Comparison of ENCODE assay signal across 29 mouse cellular contexts in the genomic region with DNA sequence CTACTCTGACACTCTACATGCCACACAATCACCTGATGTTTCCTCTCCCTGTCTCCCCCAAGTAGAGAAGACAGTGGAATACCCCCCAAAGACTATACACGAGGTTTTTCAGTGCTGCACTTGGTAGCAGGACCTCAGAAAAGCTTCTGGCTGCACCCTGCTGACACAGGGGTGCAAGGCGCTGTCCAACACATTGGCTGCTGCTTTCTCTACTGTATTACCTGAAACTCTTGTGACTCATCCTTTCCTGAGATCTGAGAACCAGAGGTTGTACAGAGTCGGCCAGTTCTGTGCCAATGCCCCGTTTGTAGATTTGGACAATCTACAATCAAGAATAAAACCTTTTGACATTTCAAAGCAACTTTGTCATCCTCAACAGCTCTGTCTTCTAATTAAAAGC. TPM values are rescaled to one million over a fixed set of nuclear protein-coding genes. Genes with fewer than 3 reads are reported as not detected.
A peak's percentile ranks its signal among the peaks of the same experiment; 100 is the strongest.
DNase-seq lines count a peak whose midpoint lies in the region; ATAC-seq and TF ChIP-seq lines count a peak whose summit lies in the region.
"Had no signal": no experiment of that assay in that cellular context is flagged by ENCODE, and none has a peak within 500 bp of the region (broad histone marks: within the 10 kb centered on the region; RNA-seq: fewer than 3 reads in every experiment).

No protein-coding gene starts in this region.

- dilution Hi-C loops in CH12.LX (cut with MboI; ENCODE audit: extremely low pct_ligation_motif_present, extremely low pct_unique_long_range_greater_than_20kb, low sequenced_read_pairs) = no loop called here

- in situ Hi-C loops in CH12.LX (cut with MboI; ENCODE audit: low pct_ligation_motif_present, low pct_unique_long_range_greater_than_20kb, low sequenced_read_pairs) = loop anchor here (10.0 kb wide), 2 partner anchors 85 to 295 kb away; a partner anchor contains a TSS
- in situ Hi-C loops in ES-E14 (cut with MboI; ENCODE audit: low sequenced_read_pairs in 2 of 2, unreplicated experiment in 2 of 2) = no loop called here

- H3K4me3 ChIP-seq in CH12.LX (replicated peaks in 1 of 3; ENCODE audit: low read depth in 2 of 3, low read length in 2 of 3, poor library complexity in 1 of 3) (no peak overlapping the region), ES-E14 (ENCODE audit: insufficient read depth in 1 of 2, low read depth in 1 of 2, low read length in 2 of 2, poor library complexity in 1 of 2, severe bottlenecking in 1 of 2) (no peak overlapping the region)
- H3K4me3 ChIP-seq in neural tube, embryonic 15.5 days (replicated peaks) = no peak overlapping the region
- H3K4me3 ChIP-seq in intestine, embryonic 15.5 days (replicated peaks) = no peak overlapping the region
- H3K4me3 ChIP-seq: embryonic facial prominence, embryonic 13.5 days; embryonic facial prominence, embryonic 15.5 days; erythroblast, embryonic 14.5 days; forebrain, embryonic 10.5 days; forebrain, embryonic 12.5 days had no signal

- peaks cover 10% of the 10 kb centered on the region for H3K27me3 ChIP-seq in CH12.LX (replicated peaks)
- H3K27me3 ChIP-seq in neural tube, embryonic 15.5 days (replicated peaks) = no peaks in the 10 kb centered on the region
- no peaks in the 10 kb centered on the region for H3K27me3 ChIP-seq in intestine, embryonic 15.5 days (replicated peaks)
- H3K27me3 ChIP-seq: embryonic facial prominence, embryonic 15.5 days; forebrain, embryonic 12.5 days had no signal

- TF ChIP-seq POLR2A in CH12.LX (IDR thresholded peaks at IDR 0.05; ENCODE audit: low read depth, low read length) = no peak

- WGBS in neural tube, embryonic 15.5 days = 68% methylated on average over 4 of the region's 4 CpGs
- WGBS in intestine, embryonic 15.5 days = 47% methylated on average over 4 of the region's 4 CpGs

- ATAC-seq in neural tube, embryonic 15.5 days (ENCODE audit: low FRiP score) = no peak
- no peak for ATAC-seq in intestine, embryonic 15.5 days
- ATAC-seq: forebrain, embryonic 14.5 days; forebrain, embryonic 16.5 days; Patski had no signal

- TF ChIP-seq EP300 in CH12.LX (IDR thresholded peaks at IDR 0.05; ENCODE audit: low read length) = peak; percentile 63; the same call in 1 of the 2 replicates

- H3K9ac ChIP-seq in CH12.LX (ENCODE audit: insufficient read depth, low read depth) (no peak overlapping the region), ES-E14 (ENCODE audit: insufficient read depth, low read depth, low read length, poor library complexity, severe bottlenecking) (no peak overlapping the region)
- no peak overlapping the region for H3K9ac ChIP-seq in neural tube, embryonic 15.5 days (replicated peaks)
- no peak overlapping the region for H3K9ac ChIP-seq in intestine, embryonic 15.5 days
- H3K9ac ChIP-seq: embryonic facial prominence, embryonic 13.5 days; embryonic facial prominence, embryonic 15.5 days; forebrain, embryonic 12.5 days had no signal

- no peak for TF ChIP-seq RAD21 in CH12.LX (IDR thresholded peaks at IDR 0.05; ENCODE audit: low read depth, low read length)

- no peak for TF ChIP-seq CTCF in CH12.LX (conservative IDR thresholded peaks at IDR 0.05 in 1 of 2, IDR thresholded peaks at IDR 0.05 in 1 of 2; ENCODE audit: low read depth in 2 of 2, low read length in 2 of 2)

- peak; percentile 14 for DNase-seq in CH12.LX (ENCODE audit: extremely low read depth)
- DNase-seq in ES-E14 (ENCODE audit: low read depth, low spot score) = no peak
- DNase-seq in R1 (ENCODE audit: low read depth, low spot score) = peak; percentile 28
- no peak for DNase-seq in layer of hippocampus, adult 8-10 months (ENCODE audit: low spot score in 2 of 2)
- DNase-seq: adrenal gland, adult 2 months; adrenal gland, postnatal 10 days; adrenal gland, postnatal 25 days; cerebellum, adult 11 months; cerebellum, adult 18-20 months; cerebellum, adult 8-10 months; cerebellum, adult 9-11 months; cerebellum, postnatal 14 days; cerebellum, postnatal 36 days; embryo, embryonic 11 days had no signal

- H3K4me1 ChIP-seq in CH12.LX (ENCODE audit: control insufficient read depth in 1 of 2, insufficient read depth in 2 of 2) = peaks cover 4 to 8% of the 10 kb centered on the region in 2 experiments; a peak in 2 of 4 replicates
- H3K4me1 ChIP-seq in ES-E14 (ENCODE audit: control insufficient read depth in 2 of 2, insufficient read depth in 2 of 2, low read length in 2 of 2, poor library complexity in 1 of 2) = peaks cover 0 to 5% of the 10 kb centered on the region in 2 experiments; a peak in 1 of 4 replicates
- H3K4me1 ChIP-seq in neural tube, embryonic 15.5 days = no peaks in the 10 kb centered on the region
- no peaks in the 10 kb centered on the region for H3K4me1 ChIP-seq in intestine, embryonic 15.5 days (replicated peaks)
- H3K4me1 ChIP-seq: embryonic facial prominence, embryonic 13.5 days; embryonic facial prominence, embryonic 15.5 days; forebrain, embryonic 12.5 days had no signal

- no peak overlapping the region for H3K4me2 ChIP-seq in CH12.LX (ENCODE audit: insufficient read depth, low read depth, poor library complexity, severe bottlenecking)
- no peak overlapping the region for H3K4me2 ChIP-seq in neural tube, embryonic 15.5 days
- no peak overlapping the region for H3K4me2 ChIP-seq in intestine, embryonic 15.5 days (replicated peaks)
- H3K4me2 ChIP-seq: embryonic facial prominence, embryonic 13.5 days; embryonic facial prominence, embryonic 15.5 days; forebrain, embryonic 12.5 days had no signal

- no peaks in the 10 kb centered on the region for H3K36me3 ChIP-seq in CH12.LX (replicated peaks in 1 of 2; ENCODE audit: control insufficient read depth in 1 of 2, insufficient read depth in 1 of 2, low read length in 1 of 2)
- H3K36me3 ChIP-seq in ES-E14 (ENCODE audit: control insufficient read depth, insufficient read depth, low read length, poor library complexity, severe bottlenecking) = no peaks in the 10 kb centered on the region
- no peaks in the 10 kb centered on the region for H3K36me3 ChIP-seq in neural tube, embryonic 15.5 days
- no peaks in the 10 kb centered on the region for H3K36me3 ChIP-seq in intestine, embryonic 15.5 days
- H3K36me3 ChIP-seq: embryonic facial prominence, embryonic 13.5 days; embryonic facial prominence, embryonic 15.5 days; forebrain, embryonic 10.5 days; forebrain, embryonic 12.5 days had no signal

- H3K9me3 ChIP-seq in CH12.LX (replicated peaks; ENCODE audit: low read length) (no peaks in the 10 kb centered on the region), ES-E14 (ENCODE audit: control insufficient read depth, insufficient read depth, low read depth, low read length) (no peaks in the 10 kb centered on the region)
- H3K9me3 ChIP-seq in neural tube, embryonic 15.5 days (replicated peaks) = no peaks in the 10 kb centered on the region
- H3K9me3 ChIP-seq in intestine, embryonic 15.5 days = no peaks in the 10 kb centered on the region
- H3K9me3 ChIP-seq: embryonic facial prominence, embryonic 13.5 days; embryonic facial prominence, embryonic 15.5 days; forebrain, embryonic 10.5 days; forebrain, embryonic 12.5 days had no signal

- H3K79me2 ChIP-seq in CH12.LX (replicated peaks; ENCODE audit: control insufficient read depth, extremely low read depth, insufficient read depth, poor library complexity, severe bottlenecking) = no peaks in the 10 kb centered on the region

- H3K27ac ChIP-seq in CH12.LX (ENCODE audit: insufficient read depth, low read depth) = no peak overlapping the region
- H3K27ac ChIP-seq in ES-E14 (ENCODE audit: insufficient read depth, low read depth, low read length, poor library complexity, severe bottlenecking) = no peak overlapping the region
- no peak overlapping the region for H3K27ac ChIP-seq in neural tube, embryonic 15.5 days (replicated peaks)
- H3K27ac ChIP-seq in intestine, embryonic 15.5 days = no peak overlapping the region
- H3K27ac ChIP-seq: embryonic facial prominence, embryonic 13.5 days; embryonic facial prominence, embryonic 15.5 days; forebrain, embryonic 10.5 days; forebrain, embryonic 12.5 days had no signal

RNA-seq across cellular contexts. Expression of a gene that starts 11.9 kb away (rescaled TPM):
- total RNA-seq in CH12.LX (2012; rRNA removed) = not detected in 2 replicates
- total RNA-seq in CH12.LX (2014; rRNA removed) = not detected in 2 replicates
- polyA plus RNA-seq in CH12.LX (2012; ENCODE audit: insufficient read length, low read depth) = not detected in 2 replicates
- not detected in 2 replicates for total RNA-seq in ES-E14 (2012; rRNA removed)
- 2.2 TPM in 1 of 2 replicates, not detected in the other for polyA plus RNA-seq in neural tube, embryonic 15.5 days (2015; fragmentation: Nextera tagmentation; extraction: Ambion mirVana)
- 43.1 and 47.6 TPM in 2 replicates for polyA plus RNA-seq in intestine, embryonic 15.5 days (2015; fragmentation: Nextera tagmentation; extraction: Ambion mirVana)
- total RNA-seq in layer of hippocampus, adult 8-10 months (2022) = not detected
- total RNA-seq: adrenal gland, adult 2 months; adrenal gland, postnatal 10 days; adrenal gland, postnatal 25 days; adrenal gland, postnatal 4 days; common myeloid progenitor, adult 5-6 weeks had no signal
- polyA plus RNA-seq: adrenal gland, adult 2 months; brain, embryonic 14.5 days; C2C12; embryonic facial prominence, embryonic 11.5 days; embryonic facial prominence, embryonic 13.5 days; embryonic facial prominence, embryonic 15.5 days; erythroblast, embryonic 14.5 days; forebrain, embryonic 10.5 days; forebrain, embryonic 12.5 days; forebrain, embryonic 14.5 days; forebrain, embryonic 16.5 days; Patski had no signal

RNA-seq across cellular contexts. Expression of a gene that starts 19.9 kb away (rescaled TPM):
- total RNA-seq in CH12.LX (2012; rRNA removed) (0.13 TPM in 1 of 2 replicates, not detected in the other), CH12.LX (2014; rRNA removed) (not detected in 2 replicates), ES-E14 (2012; rRNA removed) (0.18 and 0.26 TPM in 2 replicates)
- polyA plus RNA-seq in CH12.LX (2012; ENCODE audit: insufficient read length, low read depth) = 0.14 and 0.22 TPM in 2 replicates
- not detected in 2 replicates for polyA plus RNA-seq in neural tube, embryonic 15.5 days (2015; fragmentation: Nextera tagmentation; extraction: Ambion mirVana)
- polyA plus RNA-seq in intestine, embryonic 15.5 days (2015; fragmentation: Nextera tagmentation; extraction: Ambion mirVana) = 0.78 and 1.2 TPM in 2 replicates
- total RNA-seq in layer of hippocampus, adult 8-10 months (2022) = under 1 TPM in 1 of 4 experiments, not detected in 3; 0.31 TPM
- total RNA-seq: adrenal gland, postnatal 10 days; common myeloid progenitor, adult 5-6 weeks had no signal
- polyA plus RNA-seq: brain, embryonic 14.5 days; C2C12; embryonic facial prominence, embryonic 11.5 days; embryonic facial prominence, embryonic 13.5 days; embryonic facial prominence, embryonic 15.5 days; erythroblast, embryonic 14.5 days; forebrain, embryonic 10.5 days; forebrain, embryonic 12.5 days; forebrain, embryonic 14.5 days; forebrain, embryonic 16.5 days; Patski had no signal

RNA-seq across cellular contexts. Expression of a gene that starts 32.9 kb away (rescaled TPM):
- total RNA-seq in CH12.LX (2012; rRNA removed) (not detected in 2 replicates), CH12.LX (2014; rRNA removed) (not detected in 2 replicates), ES-E14 (2012; rRNA removed) (1.9 and 2.4 TPM in 2 replicates)
- polyA plus RNA-seq in CH12.LX (2012; ENCODE audit: insufficient read length, low read depth) = 0.40 TPM in 1 of 2 replicates, not detected in the other
- polyA plus RNA-seq in neural tube, embryonic 15.5 days (2015; fragmentation: Nextera tagmentation; extraction: Ambion mirVana) = 1.9 and 2.0 TPM in 2 replicates
- 1.7 and 1.8 TPM in 2 replicates for polyA plus RNA-seq in intestine, embryonic 15.5 days (2015; fragmentation: Nextera tagmentation; extraction: Ambion mirVana)
- 1 to 10 TPM; 3.9 to 4.3 (median 4.2) TPM for total RNA-seq in layer of hippocampus, adult 8-10 months (2022)
- polyA plus RNA-seq: erythroblast, embryonic 14.5 days had no signal

RNA-seq across cellular contexts. Expression of a gene that starts 40.4 kb away (rescaled TPM):
- total RNA-seq in CH12.LX (2012; rRNA removed) (not detected in 2 replicates), CH12.LX (2014; rRNA removed) (not detected in 2 replicates), ES-E14 (2012; rRNA removed) (not detected in 2 replicates)
- polyA plus RNA-seq in CH12.LX (2012; ENCODE audit: insufficient read length, low read depth) = not detected in 2 replicates
- 1.4 and 1.9 TPM in 2 replicates for polyA plus RNA-seq in neural tube, embryonic 15.5 days (2015; fragmentation: Nextera tagmentation; extraction: Ambion mirVana)
- 4.8 and 5.2 TPM in 2 replicates for polyA plus RNA-seq in intestine, embryonic 15.5 days (2015; fragmentation: Nextera tagmentation; extraction: Ambion mirVana)
- total RNA-seq in layer of hippocampus, adult 8-10 months (2022) = not detected
- polyA plus RNA-seq: C2C12 had no signal

RNA-seq across cellular contexts. Expression of a gene that starts 41.7 kb away (rescaled TPM):
- 208 and 209 TPM in 2 replicates for total RNA-seq in CH12.LX (2012; rRNA removed)
- 120 and 128 TPM in 2 replicates for total RNA-seq in CH12.LX (2014; rRNA removed)
- polyA plus RNA-seq in CH12.LX (2012; ENCODE audit: insufficient read length, low read depth) = 238 and 276 TPM in 2 replicates
- total RNA-seq in ES-E14 (2012; rRNA removed) = 76.4 and 108 TPM in 2 replicates
- polyA plus RNA-seq in neural tube, embryonic 15.5 days (2015; fragmentation: Nextera tagmentation; extraction: Ambion mirVana) = 155 and 168 TPM in 2 replicates
- 95.4 and 99.5 TPM in 2 replicates for polyA plus RNA-seq in intestine, embryonic 15.5 days (2015; fragmentation: Nextera tagmentation; extraction: Ambion mirVana)
- total RNA-seq in layer of hippocampus, adult 8-10 months (2022) = 100 to 1,000 TPM; 122 to 142 (median 124) TPM

Comparison
In these comparisons a context has a peak if more than half of its experiments do, and no peak if none do; other contexts are left out.
1. DNase-seq: peak in CH12.LX (single experiment) and R1 (single experiment); none in ES-E14 (single experiment) and layer of hippocampus, adult 8-10 months (0 of 2).